Mouse (Mus musculus) embryonic stem cell, embryonic (primary cell): ENCODE results near the gene Apbb2.

Experiments
- CTCF ChIA-PET, 4 experiments: fragments of 300-600 bp in 2 of 4; fragments of 350-600 bp in 2 of 4; sonication (Branson Sonifier 250); formaldehyde crosslinking; loops; one replicate each; lab custom pipeline; 2022; ENCODE audit warnings: inconsistent platforms in 2 of 4; lab: Charles Lee
- POLR2A ChIA-PET, 4 experiments: fragments of 300-600 bp in 2 of 4; fragments of 350-600 bp in 2 of 4; sonication (Branson Sonifier 250); formaldehyde crosslinking; loops; one replicate each; lab custom pipeline; 2022; ENCODE audit warnings: antibody characterized with exemption in 4 of 4, inconsistent platforms in 1 of 4; lab: Charles Lee

Apbb2 gene

DNA sequence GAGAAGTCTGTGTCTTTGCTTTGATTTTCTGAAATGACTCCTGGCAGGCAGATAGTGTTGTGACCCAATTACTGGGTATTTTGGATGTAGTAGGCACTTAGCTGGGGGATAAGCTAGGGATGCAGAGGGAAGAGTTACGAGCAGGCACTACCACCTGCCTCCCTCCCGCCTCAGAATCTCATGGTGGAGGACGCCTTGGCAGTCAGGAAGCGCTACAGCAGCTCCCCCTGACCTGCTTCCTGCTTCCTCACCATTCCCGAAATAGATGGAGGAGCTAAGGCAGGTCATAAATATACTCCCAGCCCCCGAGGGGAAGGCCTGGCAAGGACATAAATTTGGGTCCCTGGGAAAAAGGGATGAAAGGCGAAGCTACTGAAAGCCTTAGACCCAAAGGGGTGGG is 9.3 kb downstream of the Apbb2 start:
- ChIA-PET CTCF (interaction anchor here in 1 of 4 experiments (1.7 kb wide), 1 partner anchor 9 kb away, joined by 7 read pairs; the partner anchor contains the start of gene Apbb2), POLR2A (interaction anchor here in 3 of 4 experiments (0.6 to 3.1 kb wide), 8 partner anchors 9 to 458 kb away, joined by 3 to 16 read pairs (median 4); partner anchors contain the start of genes Apbb2 (in 1 of the 3) and Uchl1 (in 1 of the 3))

GRCm38 (mm10) chr5:66607801-66608200 is 10.8 kb downstream of the Apbb2 start:
- POLR2A ChIA-PET: interaction anchor here in 1 of 4 experiments (1.8 kb wide), 1 partner anchor 11 kb away, joined by 5 read pairs; the partner anchor contains the start of gene Apbb2
- CTCF ChIA-PET: no interaction called here

GRCm38 (mm10) chr5:66607201-66607600 is 11.4 kb downstream of the Apbb2 start:
- POLR2A ChIA-PET: interaction anchor here in 2 of 4 experiments (0.5 to 1.8 kb wide), 3 partner anchors 11 to 12 kb away, joined by 3 to 7 read pairs (median 5); partner anchors contain the start of gene Apbb2 (in 2 of the 2)
- CTCF ChIA-PET: no interaction called here

DNA sequence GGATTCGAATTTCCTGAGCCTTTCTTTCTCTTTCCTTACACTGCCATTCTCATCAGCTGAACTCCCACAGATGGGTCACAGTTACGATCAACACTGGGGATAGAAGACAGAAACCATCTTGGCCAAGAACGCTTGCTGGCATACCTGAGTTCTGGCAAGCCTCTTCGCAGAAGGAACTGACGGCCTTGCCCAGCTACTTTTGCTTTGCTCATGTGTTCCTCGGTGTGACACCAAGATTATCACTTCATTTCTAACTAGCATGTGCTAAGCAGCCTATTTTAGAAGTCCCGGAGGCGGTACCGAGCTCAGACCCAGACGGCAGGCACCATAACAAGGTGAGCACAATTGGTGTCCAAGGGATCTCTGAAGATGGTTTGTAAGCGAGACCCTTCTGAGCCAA is 12.9 kb downstream of the Apbb2 start:
- CTCF ChIA-PET: no interaction called here
- POLR2A ChIA-PET: interaction anchor here in 2 of 4 experiments (1.0 to 3.4 kb wide), 4 partner anchors 11 to 75 kb away, joined by 3 to 13 read pairs (median 4); no protein-coding TSS in a partner anchor

DNA sequence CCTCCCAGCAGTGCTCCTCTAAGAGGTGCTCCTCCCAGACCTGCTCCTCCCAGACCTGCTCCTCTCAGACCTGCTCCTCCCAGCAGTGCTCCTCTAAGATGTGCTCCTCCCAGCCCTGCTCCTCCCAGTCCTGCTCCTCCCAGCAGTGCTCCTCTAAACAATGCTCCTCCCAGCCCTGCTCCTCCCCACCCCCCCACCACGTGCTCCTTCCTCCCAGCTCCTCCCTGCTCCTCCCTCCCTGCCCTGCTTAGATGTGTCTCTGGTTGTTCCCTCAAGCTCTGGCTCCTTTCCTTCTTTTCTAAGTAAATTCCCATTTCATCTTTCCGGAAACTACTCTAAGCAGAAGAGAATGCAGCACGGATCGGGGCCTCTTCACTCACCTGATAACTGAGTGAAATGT is 14.2 kb downstream of the Apbb2 start:
- CTCF ChIA-PET: interaction anchor here in 1 of 4 experiments (1.2 kb wide), 1 partner anchor 14 kb away, joined by 3 read pairs; the partner anchor contains the start of gene Apbb2
- POLR2A ChIA-PET: interaction anchor here in 2 of 4 experiments (0.6 to 3.4 kb wide), 9 partner anchors 9 to 470 kb away, joined by 3 to 13 read pairs (median 3); partner anchors contain the start of gene Apbb2 (in 1 of the 2)

DNA sequence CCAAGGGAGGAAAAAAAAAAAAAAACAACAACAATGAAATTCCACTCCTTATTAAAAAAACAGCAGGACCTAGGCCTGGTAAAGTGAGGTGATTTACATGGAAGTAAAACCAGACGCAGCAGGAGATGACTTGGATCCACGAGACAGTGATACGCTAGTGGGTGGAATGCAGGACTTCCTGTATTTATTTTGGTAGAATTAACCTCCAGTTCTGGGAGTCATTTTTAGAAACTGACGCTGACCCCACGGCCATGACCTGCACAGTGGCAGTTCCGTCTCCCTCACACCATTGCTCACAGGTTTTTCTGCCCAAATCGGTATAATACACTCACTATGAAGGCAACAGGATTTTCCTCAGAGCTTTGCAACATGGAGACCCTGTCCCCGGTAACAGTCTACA is 14.8 kb downstream of the Apbb2 start:
- CTCF ChIA-PET: interaction anchor here in 2 of 4 experiments (1.2 to 1.3 kb wide), 2 partner anchors 14 to 15 kb away, joined by 3 to 4 read pairs; partner anchors contain the start of gene Apbb2 (in 1 of the 2)

GRCm38 (mm10) chr5:66603223-66603622 is 15.4 kb downstream of the Apbb2 start:
- POLR2A ChIA-PET: interaction anchor here in 3 of 4 experiments (1.0 to 3.4 kb wide), 19 partner anchors 8 to 75 kb away, joined by 3 to 18 read pairs (median 5); partner anchors contain the start of genes Apbb2 (in 3 of the 3) and Uchl1 (in 2 of the 3)
- CTCF ChIA-PET: interaction anchor here in 3 of 4 experiments (1.0 to 1.3 kb wide), 3 partner anchors 15 kb away, joined by 3 to 4 read pairs (median 4); partner anchors contain the start of gene Apbb2 (in 2 of the 3)

More for the DNA sequence above, 14.8 kb downstream of the Apbb2 start:
- POLR2A ChIA-PET: interaction anchor here in 2 of 4 experiments (0.9 to 3.4 kb wide), 7 partner anchors 9 to 76 kb away, joined by 3 to 16 read pairs (median 3); partner anchors contain the start of gene Apbb2 (in 1 of the 2)

DNA sequence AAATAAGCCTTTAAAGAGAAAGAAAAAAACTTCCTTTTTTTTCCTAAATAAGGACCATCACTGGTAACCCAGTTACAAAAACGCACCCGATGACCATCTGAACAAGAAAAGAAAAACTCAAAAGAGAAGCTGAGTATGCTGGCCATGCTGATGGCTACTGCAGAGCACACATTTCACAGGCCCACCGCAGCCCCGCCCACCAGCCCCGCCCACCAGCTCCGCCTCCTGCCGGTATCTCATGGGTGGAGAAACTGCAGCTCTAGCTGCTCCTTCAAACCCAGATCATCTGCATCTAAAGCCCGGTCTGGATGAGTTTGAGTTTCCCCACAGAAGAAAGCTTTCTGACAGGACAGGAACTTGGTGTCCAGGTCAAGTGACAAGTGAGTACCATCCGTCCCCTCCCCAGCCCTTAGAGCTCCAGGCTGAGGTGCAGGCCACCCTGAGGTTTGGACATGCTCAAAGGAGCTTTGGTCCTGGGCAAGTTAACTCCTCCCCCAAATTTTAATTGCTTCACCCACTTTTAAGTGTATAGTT is 16.2 kb downstream of the Apbb2 start:
- ChIA-PET POLR2A (interaction anchor here in 3 of 4 experiments (0.6 to 3.4 kb wide), 22 partner anchors 7 to 120 kb away, joined by 3 to 18 read pairs (median 5); partner anchors contain the start of genes Apbb2 (in 3 of the 3) and Uchl1 (in 2 of the 3)), CTCF (interaction anchor here (0.8 to 1.3 kb wide), 4 partner anchors 15 to 175 kb away, joined by 3 to 4 read pairs (median 4); partner anchors contain the start of gene Apbb2 (in 2 of the 4))

DNA sequence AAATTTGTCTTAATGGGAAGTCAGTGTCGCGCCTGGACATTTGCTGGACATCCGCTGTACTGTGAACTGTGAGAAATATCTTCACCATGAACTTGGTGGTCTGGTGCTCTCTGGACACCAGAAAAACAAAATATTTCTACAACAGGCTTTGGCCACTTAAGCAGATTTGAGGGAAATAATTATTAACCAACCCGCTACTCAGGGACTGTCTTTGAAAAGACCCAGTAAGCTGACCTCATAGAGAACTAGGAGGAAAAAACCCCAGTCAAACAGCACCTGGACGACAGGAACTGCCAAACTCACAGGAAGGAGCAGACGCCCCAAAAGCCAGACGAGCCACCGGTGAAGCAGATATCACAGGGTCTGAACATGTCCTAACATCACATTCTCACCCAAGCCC is 18.2 kb downstream of the Apbb2 start:
- ChIA-PET POLR2A (interaction anchor here in 2 of 4 experiments (1.0 to 1.7 kb wide), 9 partner anchors 18 to 192 kb away, joined by 3 to 7 read pairs (median 3); partner anchors contain the start of genes Apbb2 (in 2 of the 2) and Uchl1 (in 2 of the 2)), CTCF (interaction anchor here in 1 of 4 experiments (1.1 kb wide), 1 partner anchor 18 kb away, joined by 3 read pairs; no protein-coding TSS in a partner anchor)

- POLR2A ChIA-PET: interaction anchor here in 2 of 4 experiments (0.6 to 1.5 kb wide), 9 partner anchors 14 to 191 kb away, joined by 3 to 7 read pairs (median 3); partner anchors contain the start of genes Uchl1 (in 2 of the 2) and Apbb2 (in 1 of the 2)
- CTCF ChIA-PET: interaction anchor here in 1 of 4 experiments (0.8 to 1.1 kb wide), 2 partner anchors 18 to 19 kb away, joined by 3 read pairs; no protein-coding TSS in a partner anchor
These were observed 18.7 kb downstream of the Apbb2 start for GRCm38 (mm10) chr5:66599888-66600287.

- POLR2A ChIA-PET: interaction anchor here in 2 of 4 experiments (0.7 to 2.5 kb wide), 10 partner anchors 8 to 110 kb away, joined by 3 to 13 read pairs (median 6); partner anchors contain the start of genes Uchl1 (in 2 of the 2) and Apbb2 (in 1 of the 2)
- CTCF ChIA-PET: interaction anchor here in 2 of 4 experiments (1.4 to 1.9 kb wide), 2 partner anchors 22 kb away, joined by 5 to 6 read pairs; partner anchors contain the start of gene Apbb2 (in 2 of the 2)
These were observed 22.3 kb downstream of the Apbb2 start for GRCm38 (mm10) chr5:66596296-66596695.

GRCm38 (mm10) chr5:66594881-66595280 is 23.7 kb downstream of the Apbb2 start:
- ChIA-PET POLR2A (interaction anchor here in 3 of 4 experiments (0.8 to 2.5 kb wide), 22 partner anchors 9 to 186 kb away, joined by 3 to 13 read pairs (median 3); partner anchors contain the start of genes Apbb2 (in 2 of the 3) and Uchl1 (in 1 of the 3)), CTCF (interaction anchor here in 1 of 4 experiments (1.1 kb wide), 1 partner anchor 24 kb away, joined by 3 read pairs; the partner anchor contains the start of gene Apbb2)

GRCm38 (mm10) chr5:66586236-66586745 is 32.3 kb downstream of the Apbb2 start:
- CTCF ChIA-PET: no interaction called here
- POLR2A ChIA-PET: interaction anchor here in 2 of 4 experiments (1.0 to 1.6 kb wide), 3 partner anchors 8 to 90 kb away, joined by 3 to 5 read pairs (median 4); partner anchors contain the start of gene Uchl1 (in 1 of the 2)

DNA sequence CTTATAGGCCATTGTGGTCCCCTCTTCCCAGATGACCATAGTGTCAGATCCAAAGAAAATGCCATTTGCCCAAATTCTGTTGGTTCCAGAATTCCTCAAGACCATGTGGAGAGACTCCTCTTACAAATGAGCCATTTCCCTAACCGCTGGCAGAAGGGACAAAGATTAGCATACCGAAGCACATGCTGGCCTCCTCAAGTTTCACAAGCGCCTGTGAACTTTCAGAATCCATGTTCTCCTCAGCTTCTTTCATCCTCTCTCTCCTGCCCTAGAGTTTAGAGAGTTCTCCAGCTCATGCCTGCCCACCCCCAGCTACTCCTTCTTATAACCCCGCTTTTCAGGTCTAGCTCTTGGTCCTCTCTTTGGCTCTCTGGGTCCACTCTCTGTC is 35.6 kb downstream of the Apbb2 start:
- ChIA-PET POLR2A (interaction anchor here in 1 of 4 experiments (0.8 to 1.2 kb wide), 2 partner anchors 18 to 95 kb away, joined by 3 read pairs; no protein-coding TSS in a partner anchor), CTCF (no interaction called here)

DNA sequence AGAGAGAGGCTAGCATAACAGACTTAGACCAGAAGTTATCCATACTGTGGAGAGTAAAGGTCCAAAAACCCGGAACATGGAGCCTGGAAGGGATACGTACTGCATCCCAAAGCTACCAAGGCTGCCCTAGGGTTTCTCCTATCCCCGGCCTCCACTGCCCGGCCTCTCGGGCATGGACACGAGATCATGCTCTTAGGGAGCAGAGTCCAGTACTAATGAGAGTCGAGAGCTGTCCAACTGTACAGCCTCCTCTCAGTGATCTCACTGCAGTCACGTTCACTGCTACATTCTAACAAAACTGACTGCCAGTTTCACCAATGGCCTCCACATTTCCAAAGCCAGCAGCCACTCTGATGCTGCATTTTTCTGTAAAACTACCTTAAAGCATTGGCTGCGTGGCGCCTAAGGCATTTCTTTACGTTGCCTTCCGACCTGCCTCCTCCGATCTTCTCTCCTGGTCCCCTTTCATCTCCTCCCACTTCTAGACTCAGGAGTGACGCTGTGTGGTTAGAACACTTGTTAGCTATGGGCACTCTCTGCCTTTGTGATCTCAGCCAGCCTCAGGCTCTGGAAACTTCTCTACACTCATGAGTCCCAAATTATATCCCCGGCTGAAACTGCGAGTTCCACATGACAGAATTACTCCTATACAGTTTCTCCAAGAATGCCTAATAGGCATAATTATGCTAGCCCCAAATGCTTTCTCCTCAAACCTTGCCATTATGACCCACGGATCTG is 36.1 kb downstream of the Apbb2 start:
- POLR2A ChIA-PET: interaction anchor here in 2 of 4 experiments (0.7 to 1.9 kb wide), 9 partner anchors 10 to 95 kb away, joined by 3 to 5 read pairs (median 3); no protein-coding TSS in a partner anchor
- CTCF ChIA-PET: interaction anchor here in 1 of 4 experiments (0.6 kb wide), 1 partner anchor 307 kb away, joined by 5 read pairs; no protein-coding TSS in a partner anchor

GRCm38 (mm10) chr5:66579066-66579465 is 39.5 kb downstream of the Apbb2 start:
- ChIA-PET POLR2A (interaction anchor here in 3 of 4 experiments (0.6 to 1.3 kb wide), 7 partner anchors 18 to 167 kb away, joined by 3 to 4 read pairs (median 3); partner anchors contain the start of genes Limch1 (in 1 of the 3) and Uchl1 (in 1 of the 3)), CTCF (no interaction called here)

- POLR2A ChIA-PET: interaction anchor here in 2 of 4 experiments (0.7 to 1.5 kb wide), 3 partner anchors 8 to 40 kb away, joined by 3 read pairs; no protein-coding TSS in a partner anchor
- CTCF ChIA-PET: interaction anchor here in 2 of 4 experiments (0.6 to 1.2 kb wide), 2 partner anchors 42 to 171 kb away, joined by 3 read pairs; partner anchors contain the start of gene Apbb2 (in 1 of the 2)
These were observed 42.3 kb downstream of the Apbb2 start for GRCm38 (mm10) chr5:66576299-66576698.
